Mouse (Mus musculus) gastrocnemius, postnatal 14 days (tissue): ENCODE results near the gene Npat. TPM values are rescaled to one million over a fixed set of nuclear protein-coding genes. Genes with fewer than 3 reads are reported as not detected.

Experiments used
- DNase-seq: peaks from one replicate; pipeline ENCODE4 v3.0.0; 2021; ENCODE audit warnings: mixed read lengths
- intact Hi-C: fragments of 180-260 bp; cut with DNase I; formaldehyde crosslinking; loops from one replicate; pipeline ENCODE4 v1.15.1; 2025; ENCODE audit warnings: low total_unique reads
- long read RNA-seq, 2 experiments: library from polyadenylated mRNA; stranded (forward); transcript quantifications; one replicate each; pipeline ENCODE4 v2.0.0; 2021
- total RNA-seq, 2 experiments: library from RNA; stranded (reverse); gene quantifications; 2 replicates each; pipeline ENCODE4 v1.2.3; 2021

Gene Npat
- 1 to 10 TPM; 5.4 to 6.1 TPM for total RNA-seq
- long read RNA-seq, experiment 1, full-length matches to known transcripts: 1 of 3 reads
- long read RNA-seq, experiment 1, partial matches to known transcripts: 2 of 3 reads
- long read RNA-seq, experiment 1, other reads (novel, unspliced or antisense): 0 of 3 reads
- long read RNA-seq, experiment 2, full-length matches to known transcripts: 2 of 2 reads
- long read RNA-seq, experiment 2, partial matches to known transcripts: 0 of 2 reads
- long read RNA-seq, experiment 2, other reads (novel, unspliced or antisense): 0 of 2 reads

- DNase-seq: peak; percentile 100
- intact Hi-C loops: no loop called here
Measured at GRCm38 (mm10) chr9:53536558-53537320, at the start of gene Npat, which contains the start of gene Atm. Gene Npat (plus strand): TSS chr9:53537047. Gene Atm (minus strand): TSS chr9:53536740.

GRCm38 (mm10) chr9:53508053-53508452, 28.8 kb upstream of the Npat start:
- DNase-seq: no peak
- intact Hi-C loops: no loop called here

- intact Hi-C loops: no loop called here
- DNase-seq: no peak
Measured at GRCm38 (mm10) chr9:53514091-53514490, 22.8 kb upstream of the Npat start.

GRCm38 (mm10) chr9:53517373-53518009, 19.4 kb upstream of the Npat start:
- DNase-seq: no peak
- intact Hi-C loops: no loop called here

- intact Hi-C loops: no loop called here
- DNase-seq: no peak
Measured at GRCm38 (mm10) chr9:53535416-53536320, 1.2 kb upstream of the Npat start.

- peak; percentile 19 for DNase-seq
- intact Hi-C loops: no loop called here
Measured at GRCm38 (mm10) chr9:53537336-53537965, 604 bp downstream of the Npat start.

- no peak for DNase-seq
- intact Hi-C loops: no loop called here
Measured at GRCm38 (mm10) chr9:53570662-53571061, 33.8 kb downstream of the Npat start.

- DNase-seq: no peak
- intact Hi-C loops: no loop called here
Measured at GRCm38 (mm10) chr9:53572516-53573307, 35.9 kb downstream of the Npat start.

- intact Hi-C loops: no loop called here
Measured at GRCm38 (mm10) chr9:53575721-53576120, 38.9 kb downstream of the Npat start.

GRCm38 (mm10) chr9:53581870-53582269, 45.0 kb downstream of the Npat start:
- intact Hi-C loops: no loop called here
- DNase-seq: no peak

More at GRCm38 (mm10) chr9:53575721-53576120, 38.9 kb downstream of the Npat start:
- no peak for DNase-seq

- intact Hi-C loops: no loop called here
- DNase-seq: peak; percentile 69
Measured at GRCm38 (mm10) chr9:53594764-53595163, 57.9 kb downstream of the Npat start.

- intact Hi-C loops: no loop called here
- no peak for DNase-seq
Measured at GRCm38 (mm10) chr9:53596971-53597600, 60.2 kb downstream of the Npat start.

GRCm38 (mm10) chr9:53598631-53599030, 61.8 kb downstream of the Npat start:
- DNase-seq: no peak
- intact Hi-C loops: no loop called here

- no peak for DNase-seq
- intact Hi-C loops: no loop called here
Measured at GRCm38 (mm10) chr9:53601541-53601940, 64.7 kb downstream of the Npat start.

GRCm38 (mm10) chr9:53603384-53603783, 66.5 kb downstream of the Npat start:
- no peak for DNase-seq
- intact Hi-C loops: no loop called here

GRCm38 (mm10) chr9:53603849-53604248, 67.0 kb downstream of the Npat start:
- intact Hi-C loops: no loop called here
- no peak for DNase-seq

GRCm38 (mm10) chr9:53604954-53605353, 68.1 kb downstream of the Npat start:
- intact Hi-C loops: no loop called here
- no peak for DNase-seq

- intact Hi-C loops: no loop called here
- no peak for DNase-seq
Measured at GRCm38 (mm10) chr9:53607192-53607591, 70.3 kb downstream of the Npat start.
